Mouse (Mus musculus): ENCODE measurements around the gene Gm13420. TPM values are rescaled to one million over a fixed set of nuclear protein-coding genes. Genes with fewer than 3 reads are reported as not detected.

Gm13420 gene
- polyA plus RNA-seq, 1 experiment from 2014 or later, result not detected

DNA sequence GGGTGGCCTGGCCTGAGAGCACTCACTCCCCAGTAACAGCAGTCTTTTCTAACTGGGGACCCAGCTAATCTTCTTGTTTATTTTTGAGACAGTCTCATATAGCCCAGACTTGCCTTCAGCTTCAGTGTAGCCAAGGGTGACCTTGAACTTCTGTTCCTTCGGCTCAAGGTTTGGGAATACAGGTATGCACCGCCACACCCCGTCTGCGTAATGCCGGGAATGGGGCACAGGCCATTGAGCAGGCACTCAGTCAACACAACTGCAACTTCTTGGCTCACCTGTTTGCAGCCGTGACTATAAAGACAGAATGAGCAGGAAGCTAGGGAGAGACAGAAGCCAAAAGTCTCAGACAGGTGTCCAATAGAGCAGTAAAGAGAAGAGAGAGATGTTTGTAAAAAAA is 7.2 kb downstream of the Gm13420 start:
- no peaks in the 10 kb centered on the region for H3K9me3 ChIP-seq (replicated peaks; ENCODE audit: control insufficient read depth, low read length)
- H3K4me2 ChIP-seq (ENCODE audit: low read depth, low read length), result no peak overlapping the region
- H3K27me3 ChIP-seq (ENCODE audit: control insufficient read depth, insufficient read depth, low read length), result peaks cover 12% of the 10 kb centered on the region
- H3K9ac ChIP-seq (ENCODE audit: low read length), result no peak overlapping the region
- WGBS, result 81% methylated on average over 6 of the region's 6 CpGs
- H3K4me1 ChIP-seq (ENCODE audit: control insufficient read depth, insufficient read depth, low read length), result peaks cover 4% of the 10 kb centered on the region; the same call in 1 of the 2 replicates
- no peak overlapping the region for H3K4me3 ChIP-seq (ENCODE audit: low read length)
- peaks cover 6% of the 10 kb centered on the region; the same call in 1 of the 2 replicates for H3K36me3 ChIP-seq (ENCODE audit: control insufficient read depth, insufficient read depth)
- no peak overlapping the region for H3K27ac ChIP-seq (ENCODE audit: low read length)
- no peak for ATAC-seq (replicated peaks; ENCODE audit: extremely low read depth, insufficient read depth, low FRiP score)

GRCm38 (mm10) chr2:29741207-29741606 is 10.3 kb downstream of the Gm13420 start:
- 87% methylated on average over 6 of the region's 6 CpGs for WGBS
- H3K27me3 ChIP-seq (ENCODE audit: control insufficient read depth, insufficient read depth, low read length), result peaks cover 1% of the 10 kb centered on the region
- H3K27ac ChIP-seq (ENCODE audit: low read length), result no peak overlapping the region
- no peak overlapping the region for H3K9ac ChIP-seq (ENCODE audit: low read length)
- peaks cover 9% of the 10 kb centered on the region for H3K4me1 ChIP-seq (ENCODE audit: control insufficient read depth, insufficient read depth, low read length)
- no peak for ATAC-seq (replicated peaks; ENCODE audit: extremely low read depth, insufficient read depth, low FRiP score)
- H3K9me3 ChIP-seq (replicated peaks; ENCODE audit: control insufficient read depth, low read length), result no peaks in the 10 kb centered on the region
- H3K4me2 ChIP-seq (ENCODE audit: low read depth, low read length), result no peak overlapping the region
- H3K4me3 ChIP-seq (ENCODE audit: low read length), result no peak overlapping the region
- peaks cover 20% of the 10 kb centered on the region for H3K36me3 ChIP-seq (ENCODE audit: control insufficient read depth, insufficient read depth)

DNA sequence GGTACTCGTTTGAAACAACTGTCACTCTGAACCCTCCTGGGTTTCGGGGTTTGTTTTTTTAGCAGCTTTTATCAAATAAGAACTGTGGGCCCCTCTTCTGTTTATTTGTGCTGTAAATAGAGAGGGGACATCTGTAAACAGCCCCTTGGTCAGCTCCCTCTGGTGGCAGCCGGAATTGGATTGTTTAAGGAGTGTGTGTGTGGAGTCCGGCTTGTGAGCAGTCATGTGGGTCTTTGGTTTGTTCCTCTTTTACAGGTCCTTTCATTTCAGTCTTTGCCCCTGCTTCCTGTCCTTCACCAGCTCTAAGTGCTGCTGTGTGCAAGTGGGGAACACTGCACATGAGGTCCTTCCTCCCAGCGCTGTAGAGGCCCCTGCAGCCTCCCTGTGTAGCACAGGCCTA is 12.1 kb downstream of the Gm13420 start:
- 59% methylated on average over 5 of the region's 5 CpGs for WGBS
- H3K36me3 ChIP-seq (ENCODE audit: control insufficient read depth, insufficient read depth), result peaks cover 26% of the 10 kb centered on the region

DNA sequence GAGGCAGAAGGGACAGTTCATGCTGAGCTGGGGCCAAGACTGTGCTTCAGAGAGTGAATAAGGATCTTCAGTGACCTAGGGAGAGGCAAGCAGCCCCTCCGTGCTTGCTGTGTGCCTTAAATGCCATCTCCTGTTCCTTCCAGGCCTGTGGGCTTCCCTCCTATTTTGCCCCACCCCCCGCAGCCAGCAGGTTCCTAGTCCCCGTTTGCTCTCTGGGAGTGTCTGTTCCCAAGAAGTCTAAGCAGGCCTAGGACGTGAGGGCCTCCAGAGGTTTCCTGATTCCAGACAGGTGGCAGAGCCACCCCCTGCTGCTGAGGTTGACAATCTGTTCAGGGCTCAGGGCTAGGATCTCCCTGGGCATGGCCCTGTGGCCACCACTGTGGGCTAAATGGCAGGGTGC is 12.7 kb downstream of the Gm13420 start:
- 53% methylated on average over 4 of the region's 4 CpGs for WGBS
- ATAC-seq (replicated peaks; ENCODE audit: extremely low read depth, insufficient read depth, low FRiP score), result no peak
- H3K9ac ChIP-seq (ENCODE audit: low read length), result no peak overlapping the region
- no peak overlapping the region for H3K4me2 ChIP-seq (ENCODE audit: low read depth, low read length)
- H3K9me3 ChIP-seq (replicated peaks; ENCODE audit: control insufficient read depth, low read length), result no peaks in the 10 kb centered on the region
- peaks cover 30% of the 10 kb centered on the region for H3K36me3 ChIP-seq (ENCODE audit: control insufficient read depth, insufficient read depth)
- no peak overlapping the region for H3K4me3 ChIP-seq (ENCODE audit: low read length)
- peak overlapping the region; percentile 21; the same call in 1 of the 2 replicates for H3K27ac ChIP-seq (ENCODE audit: low read length)
- H3K4me1 ChIP-seq (ENCODE audit: control insufficient read depth, insufficient read depth, low read length), result peaks cover 9% of the 10 kb centered on the region
- H3K27me3 ChIP-seq (ENCODE audit: control insufficient read depth, insufficient read depth, low read length), result no peaks in the 10 kb centered on the region

More for the DNA sequence above, 12.1 kb downstream of the Gm13420 start:
- Histone ChIP-seq H3K4me2 (ENCODE audit: low read depth, low read length) (no peak overlapping the region), H3K27ac (ENCODE audit: low read length) (peak overlapping the region; percentile 21), H3K4me3 (ENCODE audit: low read length) (no peak overlapping the region), H3K27me3 (ENCODE audit: control insufficient read depth, insufficient read depth, low read length) (no peaks in the 10 kb centered on the region), H3K4me1 (ENCODE audit: control insufficient read depth, insufficient read depth, low read length) (peaks cover 9% of the 10 kb centered on the region), H3K9me3 (replicated peaks; ENCODE audit: control insufficient read depth, low read length) (no peaks in the 10 kb centered on the region), H3K9ac (ENCODE audit: low read length) (no peak overlapping the region)
- no peak for ATAC-seq (replicated peaks; ENCODE audit: extremely low read depth, insufficient read depth, low FRiP score)

DNA sequence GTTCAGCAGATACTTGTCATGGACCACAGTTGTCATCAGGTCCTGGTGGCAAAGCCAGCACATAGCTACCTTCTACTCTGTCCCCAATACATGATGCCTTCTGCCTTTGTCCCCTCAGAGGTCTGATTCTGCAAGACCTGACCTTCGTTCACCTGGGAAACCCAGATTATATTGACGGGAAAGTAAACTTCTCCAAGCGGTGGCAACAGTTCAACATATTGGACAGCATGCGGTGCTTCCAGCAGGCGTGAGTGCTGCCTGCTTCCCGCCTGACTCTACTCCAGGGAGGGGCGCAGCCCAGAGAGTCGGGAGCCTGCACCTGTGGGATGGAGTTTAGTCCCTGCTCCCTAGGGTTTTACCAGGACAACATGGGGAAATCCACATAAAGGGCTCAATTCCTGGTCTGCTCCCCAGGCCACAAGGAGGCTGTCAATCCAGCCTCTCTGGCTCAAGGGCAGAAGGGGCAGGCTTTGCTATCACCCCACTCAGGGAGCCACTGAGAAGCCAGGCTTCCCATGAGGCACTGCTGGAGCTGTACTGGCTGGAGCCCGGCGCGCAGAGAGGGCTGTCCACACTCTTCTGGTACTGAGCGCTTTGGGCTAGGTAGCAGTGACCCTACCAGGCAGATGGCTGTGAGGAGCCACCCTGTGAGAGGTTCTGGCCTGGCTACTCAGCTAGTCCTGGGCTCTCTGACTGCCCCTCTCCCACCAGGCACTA is 14.1 kb downstream of the Gm13420 start:
- Histone ChIP-seq H3K4me2 (ENCODE audit: low read depth, low read length) (no peak overlapping the region), H3K27ac (ENCODE audit: low read length) (peak overlapping the region; percentile 69), H3K27me3 (ENCODE audit: control insufficient read depth, insufficient read depth, low read length) (no peaks in the 10 kb centered on the region), H3K9ac (ENCODE audit: low read length) (peak overlapping the region; percentile 38; the same call in 1 of the 2 replicates), H3K4me3 (ENCODE audit: low read length) (no peak overlapping the region), H3K36me3 (ENCODE audit: control insufficient read depth, insufficient read depth) (peaks cover 33% of the 10 kb centered on the region), H3K9me3 (replicated peaks; ENCODE audit: control insufficient read depth, low read length) (no peaks in the 10 kb centered on the region), H3K4me1 (ENCODE audit: control insufficient read depth, insufficient read depth, low read length) (peaks cover 9% of the 10 kb centered on the region)
- ATAC-seq (replicated peaks; ENCODE audit: extremely low read depth, insufficient read depth, low FRiP score), result peak; percentile 77
- WGBS, result 50% methylated on average over 12 of the region's 12 CpGs

DNA sequence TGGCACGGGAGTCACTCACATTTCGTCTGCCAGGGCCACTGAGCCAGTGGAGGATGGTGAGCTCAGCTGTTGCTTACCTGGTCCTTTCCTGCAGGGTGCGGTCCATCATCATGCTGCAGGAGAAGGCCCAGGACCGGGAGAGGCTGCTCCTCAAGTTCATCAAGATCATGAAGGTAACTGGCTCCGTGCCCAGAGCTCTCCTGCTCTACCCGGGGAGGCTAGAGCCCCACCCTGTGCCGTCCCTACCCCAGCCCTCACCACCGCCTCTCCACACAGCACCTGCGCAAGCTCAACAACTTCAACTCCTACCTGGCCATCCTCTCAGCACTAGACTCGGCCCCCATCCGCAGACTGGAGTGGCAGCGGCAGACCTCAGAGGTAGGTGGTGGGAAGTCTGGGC is 15.8 kb downstream of the Gm13420 start:
- Histone ChIP-seq H3K9me3 (replicated peaks; ENCODE audit: control insufficient read depth, low read length) (no peaks in the 10 kb centered on the region), H3K27me3 (ENCODE audit: control insufficient read depth, insufficient read depth, low read length) (no peaks in the 10 kb centered on the region), H3K4me3 (ENCODE audit: low read length) (no peak overlapping the region), H3K36me3 (ENCODE audit: control insufficient read depth, insufficient read depth) (peaks cover 33% of the 10 kb centered on the region), H3K27ac (ENCODE audit: low read length) (no peak overlapping the region), H3K4me1 (ENCODE audit: control insufficient read depth, insufficient read depth, low read length) (peaks cover 9% of the 10 kb centered on the region), H3K4me2 (ENCODE audit: low read depth, low read length) (no peak overlapping the region), H3K9ac (ENCODE audit: low read length) (no peak overlapping the region)
- 79% methylated on average over 12 of the region's 12 CpGs for WGBS
- no peak for ATAC-seq (replicated peaks; ENCODE audit: extremely low read depth, insufficient read depth, low FRiP score)

DNA sequence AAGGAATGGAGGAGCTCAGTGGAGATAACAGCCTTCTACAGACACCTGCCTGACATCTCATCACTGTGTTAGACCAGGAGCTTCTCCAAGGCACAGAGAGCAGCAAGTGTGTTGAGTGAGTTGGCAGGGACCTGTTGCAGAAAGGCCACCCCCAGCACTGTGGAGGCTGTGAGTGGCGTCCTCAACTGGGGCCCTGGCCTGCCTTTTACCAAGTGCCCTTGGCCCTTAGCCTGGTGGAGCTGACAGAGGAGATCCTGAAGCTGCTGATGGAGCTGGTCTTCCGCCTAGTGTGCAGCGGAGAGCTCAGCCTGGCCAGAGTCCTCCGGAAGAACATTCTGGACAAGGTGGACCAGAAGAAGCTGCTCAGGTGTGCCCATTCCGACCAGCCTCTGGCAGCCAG is 18.1 kb downstream of the Gm13420 start:
- Histone ChIP-seq H3K4me1 (ENCODE audit: control insufficient read depth, insufficient read depth, low read length) (peaks cover 9% of the 10 kb centered on the region), H3K9me3 (replicated peaks; ENCODE audit: control insufficient read depth, low read length) (no peaks in the 10 kb centered on the region), H3K4me3 (ENCODE audit: low read length) (no peak overlapping the region), H3K4me2 (ENCODE audit: low read depth, low read length) (no peak overlapping the region), H3K27ac (ENCODE audit: low read length) (no peak overlapping the region), H3K9ac (ENCODE audit: low read length) (no peak overlapping the region), H3K36me3 (ENCODE audit: control insufficient read depth, insufficient read depth) (peaks cover 25% of the 10 kb centered on the region; the same call in 1 of the 2 replicates), H3K27me3 (ENCODE audit: control insufficient read depth, insufficient read depth, low read length) (no peaks in the 10 kb centered on the region)
- 93% methylated on average over 5 of the region's 5 CpGs for WGBS
- ATAC-seq (replicated peaks; ENCODE audit: extremely low read depth, insufficient read depth, low FRiP score), result no peak

DNA sequence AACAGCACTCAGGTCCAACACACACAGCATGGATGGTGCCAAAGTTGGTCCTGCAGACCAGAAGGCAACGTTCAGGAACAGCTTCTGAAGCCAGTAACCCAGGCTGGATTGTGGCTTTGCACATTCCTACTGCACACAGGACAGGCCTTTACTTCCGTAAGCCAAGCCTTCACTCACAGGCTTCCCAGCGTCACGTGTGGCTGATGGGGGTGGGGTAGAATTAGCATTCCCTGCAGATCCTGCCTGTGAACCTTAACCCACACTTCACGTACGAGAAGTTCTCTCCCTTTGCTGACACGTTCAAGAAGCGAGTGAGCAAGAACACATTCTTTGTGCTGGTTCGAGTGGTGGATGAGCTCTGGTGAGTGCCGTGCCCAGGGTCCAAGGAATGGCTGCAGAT is 18.9 kb downstream of the Gm13420 start:
- no peak for ATAC-seq (replicated peaks; ENCODE audit: extremely low read depth, insufficient read depth, low FRiP score)
- H3K27ac ChIP-seq (ENCODE audit: low read length), result no peak overlapping the region
- H3K9me3 ChIP-seq (replicated peaks; ENCODE audit: control insufficient read depth, low read length), result no peaks in the 10 kb centered on the region
- 85% methylated on average over 10 of the region's 10 CpGs for WGBS
- peaks cover 26% of the 10 kb centered on the region for H3K36me3 ChIP-seq (ENCODE audit: control insufficient read depth, insufficient read depth)
- H3K4me1 ChIP-seq (ENCODE audit: control insufficient read depth, insufficient read depth, low read length), result peaks cover 7% of the 10 kb centered on the region
- no peak overlapping the region for H3K9ac ChIP-seq (ENCODE audit: low read length)
- H3K4me2 ChIP-seq (ENCODE audit: low read depth, low read length), result no peak overlapping the region
- H3K27me3 ChIP-seq (ENCODE audit: control insufficient read depth, insufficient read depth, low read length), result no peaks in the 10 kb centered on the region
- H3K4me3 ChIP-seq (ENCODE audit: low read length), result no peak overlapping the region

DNA sequence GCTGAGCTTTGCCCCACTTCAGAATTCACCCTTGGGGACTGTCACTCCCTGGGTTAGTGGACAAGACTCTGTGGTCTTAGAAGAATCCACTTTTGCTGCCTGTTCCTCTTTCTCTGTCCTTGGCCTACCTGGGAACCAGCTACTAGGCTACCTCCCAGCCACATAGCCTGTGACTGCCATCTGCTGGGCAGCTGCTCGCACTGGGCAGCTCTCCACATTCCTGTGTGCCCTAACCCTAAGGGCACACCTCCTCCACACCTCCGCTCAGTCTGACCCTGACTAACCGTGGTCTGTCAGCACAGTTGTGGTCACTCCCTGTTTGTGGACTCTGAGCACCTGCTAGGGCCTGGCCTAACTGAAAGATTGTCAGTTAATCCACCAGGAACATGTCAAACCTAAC is 19.9 kb downstream of the Gm13420 start:
- Histone ChIP-seq H3K27me3 (ENCODE audit: control insufficient read depth, insufficient read depth, low read length) (no peaks in the 10 kb centered on the region), H3K4me1 (ENCODE audit: control insufficient read depth, insufficient read depth, low read length) (no peaks in the 10 kb centered on the region), H3K27ac (ENCODE audit: low read length) (no peak overlapping the region), H3K9me3 (replicated peaks; ENCODE audit: control insufficient read depth, low read length) (no peaks in the 10 kb centered on the region), H3K36me3 (ENCODE audit: control insufficient read depth, insufficient read depth) (peaks cover 30% of the 10 kb centered on the region), H3K9ac (ENCODE audit: low read length) (no peak overlapping the region), H3K4me2 (ENCODE audit: low read depth, low read length) (no peak overlapping the region), H3K4me3 (ENCODE audit: low read length) (no peak overlapping the region)
- 53% methylated on average over 3 of the region's 3 CpGs for WGBS
- ATAC-seq (replicated peaks; ENCODE audit: extremely low read depth, insufficient read depth, low FRiP score), result no peak
